Mouse (Mus musculus): ENCODE measurements around the gene Mcidas. TPM values are rescaled to one million over a fixed set of nuclear protein-coding genes. Genes with fewer than 3 reads are reported as not detected.
"Not testable (repeated sequence)": the region's sequence is repeated elsewhere in the genome, so short reads cannot be mapped to it uniquely, and the experiment has no call there.

Gene Mcidas
- polyA plus RNA-seq, 1 experiment from 2014 or later = 0.03 TPM

- peaks cover 19% of the 10 kb centered on the region for H3K27me3 ChIP-seq
- DNase-seq (ENCODE audit: low read depth, low spot score) (no peak), ATAC-seq (no peak)
- POLR2A ChIA-PET = interaction anchor here (1.4 kb wide), 1 partner anchor 20 kb away, joined by 3 read pairs; no protein-coding TSS in a partner anchor
- in situ Hi-C loops (cut with MboI; ENCODE audit: low pct_unique_long_range_greater_than_20kb) = no loop called here
- CTCF ChIA-PET = no interaction called here
- no peak for TF ChIP-seq CTCF (IDR thresholded peaks at IDR 0.05)
These were observed 7.1 kb downstream of the Mcidas start for GRCm38 (mm10) chr13:113000576-113001318.

DNA sequence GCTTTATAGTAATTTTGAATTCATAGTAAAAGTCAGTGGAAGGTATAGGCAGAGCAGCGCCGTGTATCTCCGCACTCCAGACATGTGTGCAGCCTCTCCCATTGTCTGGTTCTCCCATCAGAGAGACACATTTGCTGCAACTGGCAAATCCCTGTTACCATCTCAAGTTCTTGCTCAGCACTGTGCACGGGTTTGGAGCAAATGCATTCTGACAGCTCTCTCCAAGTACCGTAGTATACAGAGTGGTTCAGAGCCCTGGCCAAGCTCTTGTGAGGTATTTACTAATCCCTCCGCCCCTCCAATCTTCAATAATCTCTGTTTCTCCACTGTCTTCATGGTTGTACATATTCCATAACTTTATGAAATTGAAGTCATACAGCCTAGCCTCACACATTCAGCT is 19.0 kb downstream of the Mcidas start:
- no peak for TF ChIP-seq CTCF (IDR thresholded peaks at IDR 0.05)
- ChIA-PET CTCF (interaction anchor here (1.0 to 1.4 kb wide), 2 partner anchors 18 to 103 kb away, joined by 3 read pairs; no protein-coding TSS in a partner anchor), POLR2A (no interaction called here)
- in situ Hi-C loops (cut with MboI; ENCODE audit: low pct_unique_long_range_greater_than_20kb) = no loop called here
- DNase-seq (ENCODE audit: low read depth, low spot score) (no peak), ATAC-seq (no peak)
- H3K27me3 ChIP-seq = peaks cover 3% of the 10 kb centered on the region

- in situ Hi-C loops (cut with MboI; ENCODE audit: low pct_unique_long_range_greater_than_20kb); DNase-seq (ENCODE audit: low read depth, low spot score); ATAC-seq; POLR2A ChIA-PET; H3K27me3 ChIP-seq: not testable (repeated sequence)
- CTCF ChIA-PET = interaction anchor here (1.0 to 1.4 kb wide), 2 partner anchors 19 to 103 kb away, joined by 3 read pairs; no protein-coding TSS in a partner anchor
These were observed 19.7 kb downstream of the Mcidas start for GRCm38 (mm10) chr13:113013174-113013953.

DNA sequence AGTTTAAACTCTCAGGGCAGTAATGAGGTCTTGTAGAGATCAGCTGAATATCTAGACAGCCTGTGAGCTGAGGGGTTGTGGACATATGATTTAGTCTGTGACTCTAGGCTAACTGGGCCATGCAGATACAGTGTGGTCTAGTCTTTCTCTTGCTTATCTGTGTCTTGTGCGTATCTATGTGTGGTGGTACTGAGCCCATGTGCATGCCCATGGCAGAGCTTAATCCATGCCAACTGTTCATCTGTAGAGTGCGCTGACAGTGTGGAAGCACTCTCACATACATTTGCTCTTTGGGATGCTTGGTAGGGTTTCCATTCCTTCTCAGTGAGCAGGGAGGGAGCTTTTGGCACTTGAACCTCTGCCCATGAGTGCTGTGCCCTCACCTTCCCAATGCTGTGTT is 27.9 kb downstream of the Mcidas start:
- in situ Hi-C loops (cut with MboI; ENCODE audit: low pct_unique_long_range_greater_than_20kb) = no loop called here
- no peak for TF ChIP-seq CTCF (IDR thresholded peaks at IDR 0.05)
- CTCF ChIA-PET = no interaction called here
- H3K27me3 ChIP-seq = peaks cover 25% of the 10 kb centered on the region
- no peak for ATAC-seq
- DNase-seq (ENCODE audit: low read depth, low spot score) = no peak
- POLR2A ChIA-PET = interaction anchor here (0.5 to 1.2 kb wide), 2 partner anchors 20 to 22 kb away, joined by 3 read pairs; no protein-coding TSS in a partner anchor

DNA sequence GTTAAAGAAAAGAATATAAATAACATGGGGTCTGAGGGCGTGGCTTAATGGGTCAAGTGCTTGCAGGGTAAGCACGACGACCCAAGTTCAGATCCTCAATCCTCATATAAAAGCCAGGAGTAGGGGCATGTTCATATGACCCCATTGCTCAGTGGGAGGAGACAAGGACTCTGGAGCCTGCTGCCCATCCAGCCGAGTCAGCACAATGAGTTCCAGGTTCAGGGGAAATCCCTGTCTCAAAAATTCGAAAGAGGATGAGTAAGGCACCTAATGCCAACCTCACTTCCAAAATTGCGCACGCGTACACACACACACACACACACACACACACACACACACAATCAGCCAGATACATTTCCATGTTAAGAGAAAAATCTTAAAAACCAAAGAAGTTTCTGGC is 28.8 kb downstream of the Mcidas start:
- ChIA-PET POLR2A (interaction anchor here (0.6 kb wide), 1 partner anchor 34 kb away, joined by 4 read pairs; no protein-coding TSS in a partner anchor), CTCF (interaction anchor here (1.9 kb wide), 1 partner anchor 14 kb away, joined by 4 read pairs; no protein-coding TSS in a partner anchor)
- in situ Hi-C loops (cut with MboI; ENCODE audit: low pct_unique_long_range_greater_than_20kb) = no loop called here
- H3K27me3 ChIP-seq = peaks cover 28% of the 10 kb centered on the region
- ATAC-seq (no peak), DNase-seq (ENCODE audit: low read depth, low spot score) (no peak)
- no peak for TF ChIP-seq CTCF (IDR thresholded peaks at IDR 0.05)

DNA sequence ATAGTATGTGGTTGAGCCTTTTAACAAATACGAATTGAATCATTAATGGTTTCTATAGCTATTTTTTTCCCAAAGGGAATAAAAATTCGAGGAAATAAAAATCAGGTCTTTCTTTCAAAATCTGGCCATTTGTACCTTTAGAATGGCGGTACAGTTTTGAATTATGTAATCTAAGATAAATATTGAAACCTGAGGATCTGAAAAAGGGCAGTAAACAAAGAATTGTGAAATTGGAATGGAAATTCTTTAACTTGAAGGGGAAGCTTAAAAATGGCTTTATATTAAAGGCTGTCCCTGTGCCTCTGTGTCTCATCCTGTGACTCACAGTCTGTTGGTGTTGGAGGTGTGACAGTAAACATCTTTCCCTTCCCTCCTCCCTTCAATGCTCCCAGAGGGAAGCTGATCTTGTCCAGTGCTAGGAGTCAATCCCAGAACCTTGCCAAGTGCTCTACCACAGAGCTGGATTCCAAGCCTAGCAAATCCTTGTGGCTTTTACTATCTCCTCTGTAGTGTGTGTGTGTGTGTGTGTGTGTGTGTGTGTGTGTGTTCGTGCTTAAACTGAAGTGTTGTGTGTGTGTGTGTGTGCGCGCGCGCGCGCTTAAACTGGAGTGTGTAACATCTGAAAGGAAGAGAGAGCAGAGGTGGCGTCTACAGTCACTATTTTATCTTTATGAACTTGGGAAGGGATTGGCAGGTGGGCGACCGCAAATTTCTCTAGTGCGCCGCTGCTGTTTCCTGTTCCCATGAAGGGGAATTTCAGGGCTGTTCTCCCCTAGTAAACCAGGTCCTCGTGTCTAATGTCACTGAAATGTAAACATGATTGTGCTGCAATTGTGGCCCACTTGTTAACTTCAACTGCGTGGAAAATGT is 29.9 kb downstream of the Mcidas start:
- ATAC-seq (no peak), DNase-seq (ENCODE audit: low read depth, low spot score) (no peak)
- ChIA-PET CTCF (interaction anchor here (1.9 kb wide), 1 partner anchor 13 kb away, joined by 4 read pairs; no protein-coding TSS in a partner anchor), POLR2A (interaction anchor here (1.1 kb wide), 1 partner anchor 94 kb away, joined by 3 read pairs; no protein-coding TSS in a partner anchor)
- in situ Hi-C loops (cut with MboI; ENCODE audit: low pct_unique_long_range_greater_than_20kb) = no loop called here
- no peak for TF ChIP-seq CTCF (IDR thresholded peaks at IDR 0.05)
- peaks cover 34% of the 10 kb centered on the region for H3K27me3 ChIP-seq

DNA sequence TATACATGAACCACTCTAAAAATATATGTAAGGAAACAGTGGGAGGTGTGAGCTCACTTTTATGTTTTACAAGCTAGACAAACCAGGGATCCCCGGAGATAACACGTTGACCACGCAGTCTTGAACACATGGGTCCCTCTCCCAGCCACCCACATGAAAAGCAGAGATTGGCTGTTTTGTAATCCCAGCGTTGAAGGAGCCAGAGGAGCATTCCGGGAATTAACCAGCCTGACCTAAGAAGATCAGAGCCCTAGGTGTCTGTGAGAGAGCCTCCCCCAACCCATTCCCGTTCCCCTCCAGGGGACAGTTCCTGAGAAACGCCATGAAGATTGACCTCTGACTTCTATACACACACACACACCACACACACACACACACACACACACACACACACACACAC is 37.7 kb downstream of the Mcidas start:
- ChIA-PET POLR2A (no interaction called here), CTCF (no interaction called here)
- peaks cover 19% of the 10 kb centered on the region for H3K27me3 ChIP-seq
- DNase-seq (ENCODE audit: low read depth, low spot score) (no peak), ATAC-seq (no peak)
- in situ Hi-C loops (cut with MboI; ENCODE audit: low pct_unique_long_range_greater_than_20kb) = no loop called here
- TF ChIP-seq CTCF (IDR thresholded peaks at IDR 0.05) = no peak

GRCm38 (mm10) chr13:113031792-113032571 is 38.3 kb downstream of the Mcidas start:
- no peak for DNase-seq (ENCODE audit: low read depth, low spot score)
- no peak for ATAC-seq
- no peak for TF ChIP-seq CTCF (IDR thresholded peaks at IDR 0.05)
- H3K27me3 ChIP-seq = peaks cover 15% of the 10 kb centered on the region
- in situ Hi-C loops (cut with MboI; ENCODE audit: low pct_unique_long_range_greater_than_20kb) = no loop called here
- ChIA-PET CTCF (no interaction called here), POLR2A (interaction anchor here (0.6 to 0.7 kb wide), 2 partner anchors 14 to 404 kb away, joined by 3 read pairs; no protein-coding TSS in a partner anchor)

- ChIA-PET POLR2A (no interaction called here), CTCF (interaction anchor here (0.7 kb wide), 1 partner anchor 108 kb away, joined by 3 read pairs; no protein-coding TSS in a partner anchor)
- in situ Hi-C loops (cut with MboI; ENCODE audit: low pct_unique_long_range_greater_than_20kb) = no loop called here
- peaks cover 15% of the 10 kb centered on the region for H3K27me3 ChIP-seq
- ATAC-seq = no peak
- DNase-seq (ENCODE audit: low read depth, low spot score) = no peak
- no peak for TF ChIP-seq CTCF (IDR thresholded peaks at IDR 0.05)
These were observed 39.2 kb downstream of the Mcidas start for GRCm38 (mm10) chr13:113032831-113033230.

Measured in Patski (cell line).